Mouse (Mus musculus) T-cell, adult 66 days (primary cell): ENCODE data around the gene Nes. TPM values are rescaled to one million over a fixed set of nuclear protein-coding genes. Genes with fewer than 3 reads are reported as not detected.

ENCODE experiments used
- total RNA-seq, 2 experiments: library from RNA; stranded (reverse); gene quantifications; 3 replicates in 1 of 2; 4 replicates in 1 of 2; pipeline ENCODE4 v1.2.4; 2023

Gene Nes
- total RNA-seq = not detected

GRCm38 (mm10) chr3:87970939-87971488 is at the start of gene Nes:
TSS of gene Nes (plus strand) at chr3:87971078.

GRCm38 (mm10) chr3:87930078-87930795 is 40.6 kb upstream of the Nes start, which contains the start of the genes Isg20l2 and Rrnad1:
TSS of gene Isg20l2 (plus strand) at chr3:87930314.
TSS of gene Rrnad1 (minus strand) at chr3:87930717.

GRCm38 (mm10) chr3:87948378-87949265 is 22.3 kb upstream of the Nes start, which contains the start of gene Crabp2:
TSS of gene Crabp2 (plus strand) at chr3:87948666.

GRCm38 (mm10) chr3:88000181-88000580 is 29.3 kb downstream of the Nes start, which contains the start of gene Bcan:
TSS of gene Bcan (minus strand) at chr3:88000230.

GRCm38 (mm10) chr3:88027434-88028186 is 56.7 kb downstream of the Nes start, which contains the start of gene Hapln2:
TSS of gene Hapln2 (minus strand) at chr3:88027583.

Other genes with a start within 250 kb of the Nes start
- 1 to 10 TPM in 1 of 2 experiments, under 1 TPM in 1; 0.61 to 5.9 TPM for gene Lrrc71, start 222.5 kb upstream of the Nes start, total RNA-seq
- gene Ntrk1, start 175.9 kb upstream of the Nes start, total RNA-seq = not detected
- under 1 TPM in 1 of 2 experiments, not detected in 1; 0.15 TPM for gene Insrr, start 174.1 kb upstream of the Nes start, total RNA-seq
- gene Pear1, start 146.8 kb upstream of the Nes start, total RNA-seq = 10 to 100 TPM; 35.6 to 35.9 TPM
- gene Sh2d2a, start 124.3 kb upstream of the Nes start, total RNA-seq = 100 to 1,000 TPM; 194 to 202 TPM
- gene Prcc, start 85.5 kb upstream of the Nes start, total RNA-seq = 10 to 100 TPM; 57.4 to 65.0 TPM
- gene Hdgf, start 64.8 kb upstream of the Nes start, total RNA-seq = 100 to 1,000 TPM; 103 to 104 TPM
- 100 to 1,000 TPM; 147 to 161 TPM for gene Mrpl24, start 51.6 kb upstream of the Nes start, total RNA-seq
- 10 to 100 TPM; 69.9 to 72.7 TPM for gene Isg20l2, start 40.8 kb upstream of the Nes start, total RNA-seq
- gene Rrnad1, start 40.4 kb upstream of the Nes start, total RNA-seq = 10 to 100 TPM; 31.8 to 33.3 TPM
- gene Crabp2, start 22.4 kb upstream of the Nes start, total RNA-seq = 1 to 10 TPM; 2.3 to 5.0 TPM
- not detected for gene Bcan, start 29.2 kb downstream of the Nes start, total RNA-seq
- not detected for gene Hapln2, start 56.5 kb downstream of the Nes start, total RNA-seq
- gene Gpatch4, start 72.0 kb downstream of the Nes start, total RNA-seq = 10 to 100 TPM; 21.9 to 34.1 TPM
- 10 to 100 TPM; 24.1 to 31.7 TPM for gene Naxe, start 87.4 kb downstream of the Nes start, total RNA-seq
- not detected for gene Ttc24, start 107.2 kb downstream of the Nes start, total RNA-seq
- 1 to 10 TPM in 1 of 2 experiments, under 1 TPM in 1; 0.77 to 2.1 TPM for gene Iqgap3, start 110.9 kb downstream of the Nes start, total RNA-seq
- 100 to 1,000 TPM; 241 to 255 TPM for gene Mef2d, start 171.3 kb downstream of the Nes start, total RNA-seq